In the genomic region with DNA sequence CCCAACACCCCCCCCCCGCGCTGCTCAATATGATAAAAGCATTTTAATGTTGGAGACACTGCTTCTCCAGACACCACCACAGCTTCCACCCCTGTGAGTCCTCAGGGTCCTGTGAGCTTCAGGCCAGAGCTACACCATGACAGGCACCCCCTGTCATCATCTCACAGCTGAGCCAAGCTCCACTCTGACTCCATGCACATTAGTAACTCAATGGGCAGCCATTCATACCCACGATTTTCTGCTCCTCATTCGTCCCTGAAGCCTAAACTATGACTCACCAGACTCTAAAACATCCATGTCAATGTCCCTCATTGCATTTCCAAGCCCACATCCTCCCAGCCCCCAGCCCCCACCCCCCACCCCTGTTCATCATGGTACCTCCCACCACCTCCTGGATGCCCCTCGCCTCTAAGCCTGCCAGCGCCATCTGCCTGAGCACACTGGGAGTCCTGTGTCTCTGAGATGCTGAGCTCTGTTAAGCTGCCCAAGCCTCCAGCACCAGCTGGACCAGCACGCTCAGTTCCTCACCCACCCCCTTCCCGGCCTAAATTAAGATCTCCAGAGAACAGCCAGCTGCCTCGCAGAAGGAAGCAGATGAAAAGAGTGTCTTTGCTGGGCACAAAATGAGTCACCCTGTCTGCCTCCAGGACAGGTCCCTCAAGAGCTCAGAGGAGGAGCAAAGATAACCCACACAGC, we compare ENCODE assay signal across 9 mouse cellular contexts. TPM values are rescaled to one million over a fixed set of nuclear protein-coding genes. Genes with fewer than 3 reads are reported as not detected.
DNase-seq lines count a peak whose midpoint lies in the region; ATAC-seq and TF ChIP-seq lines count a peak whose summit lies in the region.
"Had no signal": no experiment of that assay in that cellular context is flagged by ENCODE, and none has a peak within 500 bp of the region (broad histone marks: within the 10 kb centered on the region; RNA-seq: fewer than 3 reads in every experiment).

No protein-coding gene starts in this region.

- 0 out of 2 replicates have a peak, but pooled peaks cover 11% of the 10 kb centered on the region for H3K4me1 ChIP-seq in embryonic facial prominence, embryonic 12.5 days
- H3K4me1 ChIP-seq in hindbrain, postnatal 0 days (ENCODE audit: insufficient read depth, low read length), result peaks cover 28% of the 10 kb centered on the region
- peaks cover 79% of the 10 kb centered on the region for H3K4me1 ChIP-seq in midbrain, embryonic 13.5 days (replicated peaks)
- H3K4me1 ChIP-seq: liver, embryonic 13.5 days had no signal

- no peak overlapping the region for H3K27ac ChIP-seq in embryonic facial prominence, embryonic 12.5 days
- H3K27ac ChIP-seq in hindbrain, postnatal 0 days, result peak overlapping the region; percentile 48; the same call in 1 of the 2 replicates
- peak overlapping the region; percentile 74 for H3K27ac ChIP-seq in midbrain, embryonic 13.5 days
- H3K27ac ChIP-seq: liver, embryonic 13.5 days had no signal

- H3K9me3 ChIP-seq in embryonic facial prominence, embryonic 12.5 days, result no peaks in the 10 kb centered on the region
- H3K9me3 ChIP-seq in hindbrain, postnatal 0 days (ENCODE audit: low read length), result no peaks in the 10 kb centered on the region
- no peaks in the 10 kb centered on the region for H3K9me3 ChIP-seq in midbrain, embryonic 13.5 days
- H3K9me3 ChIP-seq: liver, embryonic 13.5 days had no signal

- no peaks in the 10 kb centered on the region for H3K27me3 ChIP-seq in embryonic facial prominence, embryonic 12.5 days
- no peaks in the 10 kb centered on the region for H3K27me3 ChIP-seq in hindbrain, postnatal 0 days (ENCODE audit: insufficient read depth, low read length)
- H3K27me3 ChIP-seq in midbrain, embryonic 13.5 days, result peaks cover 4% of the 10 kb centered on the region; the same call in 1 of the 2 replicates

- peak; percentile 52 for TF ChIP-seq CTCF in hindbrain, postnatal 0 days (IDR thresholded peaks at IDR 0.05; ENCODE audit: low read depth)

- no peak overlapping the region for H3K4me3 ChIP-seq in embryonic facial prominence, embryonic 12.5 days
- no peak overlapping the region for H3K4me3 ChIP-seq in hindbrain, postnatal 0 days (ENCODE audit: low read length)
- no peak overlapping the region for H3K4me3 ChIP-seq in midbrain, embryonic 13.5 days (replicated peaks)
- H3K4me3 ChIP-seq: liver, embryonic 13.5 days had no signal

- H3K4me2 ChIP-seq in embryonic facial prominence, embryonic 12.5 days (replicated peaks), result no peak overlapping the region
- no peak overlapping the region for H3K4me2 ChIP-seq in hindbrain, postnatal 0 days (ENCODE audit: low read depth, low read length)
- no peak overlapping the region for H3K4me2 ChIP-seq in midbrain, embryonic 13.5 days (replicated peaks)
- H3K4me2 ChIP-seq: liver, embryonic 13.5 days had no signal

- H3K36me3 ChIP-seq in embryonic facial prominence, embryonic 12.5 days, result no peaks in the 10 kb centered on the region
- no peaks in the 10 kb centered on the region for H3K36me3 ChIP-seq in hindbrain, postnatal 0 days (ENCODE audit: insufficient read depth, low read length)
- H3K36me3 ChIP-seq in midbrain, embryonic 13.5 days, result no peaks in the 10 kb centered on the region
- H3K36me3 ChIP-seq: liver, embryonic 13.5 days had no signal

- peak; percentile 78 to 87 for DNase-seq in cerebellum, postnatal 10 days
- DNase-seq in hindbrain, postnatal 0 days (ENCODE audit: low spot score), result peak; percentile 84
- no peak for DNase-seq in heart, adult 18-20 months
- DNase-seq in spleen, postnatal 14 days (ENCODE audit: low spot score in 2 of 2), result no peak
- no peak for DNase-seq in kidney, postnatal 36 days
- DNase-seq: liver, embryonic 13.5 days had no signal

- H3K9ac ChIP-seq in embryonic facial prominence, embryonic 12.5 days, result no peak overlapping the region
- H3K9ac ChIP-seq in hindbrain, postnatal 0 days (replicated peaks; ENCODE audit: low read length), result no peak overlapping the region
- no peak overlapping the region for H3K9ac ChIP-seq in midbrain, embryonic 13.5 days (replicated peaks)
- H3K9ac ChIP-seq: liver, embryonic 13.5 days had no signal

- 43% methylated on average over 9 of the region's 9 CpGs for WGBS in embryonic facial prominence, embryonic 12.5 days
- WGBS in hindbrain, postnatal 0 days, result 20% methylated on average over 9 of the region's 9 CpGs
- WGBS in midbrain, embryonic 13.5 days, result 26% methylated on average over 9 of the region's 9 CpGs

- no peak; the same call in 1 of the 2 replicates for ATAC-seq in cerebellum, adult (ENCODE audit: insufficient number of reproducible peaks, low FRiP score, low TSS enrichment)
- peak; percentile 13; the same call in 1 of the 2 replicates for ATAC-seq in embryonic facial prominence, embryonic 12.5 days (ENCODE audit: insufficient number of reproducible peaks, insufficient read depth, low FRiP score, low TSS enrichment)
- peak; percentile 84 for ATAC-seq in hindbrain, postnatal 0 days
- ATAC-seq in midbrain, embryonic 13.5 days, result peak; percentile 83

RNA-seq across cellular contexts. Expression of a gene that starts 46.2 kb away (rescaled TPM):
- polyA plus RNA-seq in embryonic facial prominence, embryonic 12.5 days (2016; fragmentation: Nextera tagmentation; extraction: Ambion mirVana), result 1.4 and 1.9 TPM in 2 replicates
- 69.2 and 78.5 TPM in 2 replicates for total RNA-seq in hindbrain, postnatal 0 days (2014; rRNA removed)
- 10.8 and 13.3 TPM in 2 replicates for polyA plus RNA-seq in hindbrain, postnatal 0 days (2015; fragmentation: Nextera tagmentation; extraction: Ambion mirVana)
- 13.2 and 23.8 TPM in 2 replicates for polyA plus RNA-seq in midbrain, embryonic 13.5 days (2015; fragmentation: Nextera tagmentation; extraction: Ambion mirVana)
- under 1 TPM; 0.07 to 0.08 TPM for total RNA-seq in heart, adult 18-20 months (2021)

Comparison
In these comparisons a context has a peak if more than half of its experiments do, and no peak if none do; other contexts are left out.
1. DNase-seq: peak in cerebellum, postnatal 10 days (2 of 2) and hindbrain, postnatal 0 days (single experiment); none in heart, adult 18-20 months (0 of 2), spleen, postnatal 14 days (0 of 2) and kidney, postnatal 36 days (0 of 2).